Comparison of ENCODE assay signal across 15 mouse cellular contexts in the genomic region with DNA sequence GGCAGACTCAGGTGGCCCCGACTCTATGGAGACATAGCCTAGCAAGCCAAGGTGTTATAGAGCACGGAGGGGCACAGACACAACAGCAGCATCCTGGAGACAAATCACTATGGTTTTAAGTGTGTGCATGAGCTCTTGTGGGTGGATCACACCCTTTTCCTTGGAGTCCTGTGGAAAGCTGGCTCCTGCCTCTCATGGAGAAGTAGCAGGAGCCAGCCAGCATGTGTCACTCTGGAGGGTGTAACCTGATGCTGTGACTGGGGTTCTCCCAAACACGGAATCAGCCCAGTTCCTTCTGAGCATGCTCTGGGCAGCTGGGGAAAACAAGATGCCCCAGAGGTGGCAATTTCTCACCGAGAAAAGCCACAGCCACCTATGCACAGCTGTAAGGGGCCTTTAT.
"Had no signal": no experiment of that assay in that cellular context is flagged by ENCODE, and none has a peak within 500 bp of the region (broad histone marks: within the 10 kb centered on the region; RNA-seq: fewer than 3 reads in every experiment).

No protein-coding gene starts in this region.

- DNase-seq: forebrain, postnatal 0 days; gastrocnemius, postnatal 14 days; gastrocnemius, postnatal 36 days; heart, adult 11 months; heart, adult 2 months; heart, postnatal 14 days; heart, postnatal 36 days; kidney, adult 11 months; kidney, adult 2 months; kidney, adult 9 months; kidney, postnatal 14 days; kidney, postnatal 36 days; layer of hippocampus, adult 9-11 months; layer of hippocampus, postnatal 36 days; left cerebral cortex, postnatal 4 days had no signal
